Mouse (Mus musculus): ENCODE measurements around the gene Gtf3c5.

Gtf3c5 gene

DNA sequence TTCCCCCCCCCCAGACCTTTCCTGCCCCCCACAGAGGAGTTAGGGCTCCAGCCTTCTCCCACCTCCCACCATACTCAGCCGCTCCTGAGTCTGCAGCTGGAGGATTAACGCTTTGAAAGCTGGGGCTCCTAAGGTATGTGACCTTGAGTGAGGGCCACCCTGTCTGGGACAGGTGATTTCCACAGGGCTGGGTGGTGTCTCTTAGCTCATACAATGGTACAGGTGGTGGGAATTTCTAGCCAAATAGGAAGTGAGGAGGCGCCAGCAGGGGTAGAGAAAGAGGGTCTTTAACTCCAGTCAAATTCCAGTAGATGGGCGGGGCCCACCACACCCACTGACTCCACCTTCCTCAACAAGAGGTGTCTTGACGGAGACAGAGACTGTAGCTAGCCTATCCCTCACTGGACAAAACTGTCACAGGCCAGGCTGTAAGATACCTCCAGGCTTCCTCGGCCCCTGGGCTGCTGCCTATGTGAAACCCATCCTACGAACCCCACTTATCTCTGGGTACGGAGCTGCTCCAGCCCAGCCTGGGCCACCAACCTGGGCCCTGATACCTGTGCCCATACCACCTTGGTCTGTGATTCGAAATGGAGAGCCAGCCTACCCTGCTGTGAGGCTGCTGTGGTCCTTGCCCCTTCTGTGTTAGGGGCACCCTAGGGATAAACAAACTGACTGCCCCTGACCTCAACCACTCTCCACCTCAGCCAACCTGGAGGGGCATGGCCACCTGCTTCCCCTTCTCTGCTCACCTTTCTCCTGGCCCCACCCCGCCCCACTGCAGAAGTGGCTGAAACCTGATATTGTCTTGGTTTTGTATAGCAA is 24.0 kb upstream of the Gtf3c5 start:
- no peak for DNase-seq (ENCODE audit: low spot score)

- DNase-seq (ENCODE audit: low spot score): no peak
These were observed 23.2 kb upstream of the Gtf3c5 start for GRCm38 (mm10) chr2:28606601-28607340.

DNA sequence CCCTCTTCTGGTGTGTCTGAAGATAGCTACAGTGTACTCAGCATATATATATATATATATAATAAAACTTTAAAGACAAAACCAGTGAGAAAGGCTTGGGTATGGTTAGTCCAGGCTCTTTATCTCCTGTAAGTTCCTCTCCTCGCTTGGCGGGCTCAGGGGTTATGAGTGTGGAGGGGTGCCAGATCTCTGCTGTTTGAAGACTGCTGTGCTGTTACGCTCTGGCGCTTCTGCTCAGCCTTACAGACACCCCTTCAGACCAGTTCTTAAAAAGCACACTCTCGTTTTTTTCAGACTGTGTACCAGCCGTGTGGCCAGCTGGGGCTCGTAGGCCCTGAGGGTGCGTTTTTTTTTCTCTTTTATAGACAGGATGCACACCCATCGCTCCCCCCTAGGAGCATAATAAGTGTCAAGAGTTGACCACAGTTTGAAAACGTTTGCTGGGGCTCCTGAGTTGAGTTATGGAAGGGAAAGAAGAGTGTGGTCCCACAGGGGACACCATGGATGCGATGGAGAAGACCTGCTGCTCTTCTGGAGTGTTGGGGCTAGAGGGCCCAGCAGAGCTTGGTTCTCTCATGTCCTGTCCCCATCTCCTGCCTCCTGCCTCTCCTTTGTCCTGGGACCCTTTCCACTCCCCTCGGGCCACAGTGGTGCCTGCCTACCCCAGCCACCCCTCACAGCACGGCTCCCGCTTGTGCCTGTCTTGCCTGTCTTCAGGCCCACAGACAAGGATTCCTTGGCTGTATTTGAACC is 22.4 kb upstream of the Gtf3c5 start:
- no peak for DNase-seq (ENCODE audit: low spot score)

GRCm38 (mm10) chr2:28603542-28603941 is 20.0 kb upstream of the Gtf3c5 start:
- no peak for DNase-seq (ENCODE audit: low spot score)

DNA sequence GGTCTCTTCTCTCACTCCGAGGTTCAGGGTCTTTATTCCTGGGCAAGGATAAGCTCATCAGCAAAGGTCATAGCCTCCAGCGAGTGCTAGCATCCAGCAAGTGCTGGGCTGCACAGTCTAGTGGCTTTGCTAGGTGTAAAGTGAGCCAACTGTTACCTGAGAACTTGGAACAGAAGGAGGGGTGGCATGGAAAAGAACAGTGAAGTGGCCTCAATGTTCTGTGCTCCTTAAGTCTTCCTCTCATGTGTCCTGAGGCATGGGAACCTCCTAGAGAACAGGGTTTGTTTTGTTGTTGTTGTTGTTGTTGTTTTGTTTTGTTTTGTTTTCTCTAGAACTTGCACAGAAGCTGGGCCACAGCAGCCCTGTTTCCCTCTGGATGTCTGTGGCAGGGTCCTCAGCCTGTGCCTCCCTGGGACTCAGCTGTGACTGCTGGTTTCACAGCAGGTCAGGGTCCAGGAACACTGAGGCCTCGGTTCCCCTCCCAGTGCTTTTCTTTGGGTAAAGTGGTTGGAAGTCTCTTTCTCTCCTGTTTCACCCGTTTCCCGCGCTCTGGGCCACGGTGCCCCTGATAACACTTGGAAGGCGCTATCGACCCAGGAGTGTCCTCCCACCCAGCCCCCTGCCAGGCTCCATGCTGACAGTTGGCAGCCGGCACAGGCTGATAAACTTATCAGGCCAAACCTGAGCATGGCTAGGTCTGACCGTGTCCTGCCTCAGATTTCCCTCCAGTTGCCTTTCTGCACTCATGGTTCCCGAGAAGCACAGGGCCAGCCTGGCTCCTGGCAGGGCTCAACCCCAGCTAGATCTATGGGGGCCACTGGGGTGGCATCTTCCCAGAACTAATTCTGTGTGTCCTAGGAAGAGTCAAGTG is 18.4 kb upstream of the Gtf3c5 start:
- DNase-seq (ENCODE audit: low spot score): no peak

DNA sequence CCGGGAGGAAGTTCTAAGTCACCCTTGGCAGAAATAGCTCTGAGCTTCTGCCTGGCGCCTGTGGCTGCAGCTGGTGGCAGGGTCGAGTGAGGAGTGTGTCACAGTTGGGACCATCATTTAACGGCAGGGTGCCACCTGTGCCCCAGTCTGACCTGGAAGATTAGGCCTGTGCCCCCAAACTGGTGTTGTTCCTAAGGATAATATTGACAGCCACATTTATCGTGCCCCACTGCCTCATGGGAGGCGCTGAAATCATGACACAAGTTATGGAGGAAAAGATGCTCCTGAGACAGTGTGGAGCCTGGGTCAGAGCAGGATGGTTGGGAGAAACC is 16.0 kb upstream of the Gtf3c5 start:
- no peak for DNase-seq (ENCODE audit: low spot score)

DNA sequence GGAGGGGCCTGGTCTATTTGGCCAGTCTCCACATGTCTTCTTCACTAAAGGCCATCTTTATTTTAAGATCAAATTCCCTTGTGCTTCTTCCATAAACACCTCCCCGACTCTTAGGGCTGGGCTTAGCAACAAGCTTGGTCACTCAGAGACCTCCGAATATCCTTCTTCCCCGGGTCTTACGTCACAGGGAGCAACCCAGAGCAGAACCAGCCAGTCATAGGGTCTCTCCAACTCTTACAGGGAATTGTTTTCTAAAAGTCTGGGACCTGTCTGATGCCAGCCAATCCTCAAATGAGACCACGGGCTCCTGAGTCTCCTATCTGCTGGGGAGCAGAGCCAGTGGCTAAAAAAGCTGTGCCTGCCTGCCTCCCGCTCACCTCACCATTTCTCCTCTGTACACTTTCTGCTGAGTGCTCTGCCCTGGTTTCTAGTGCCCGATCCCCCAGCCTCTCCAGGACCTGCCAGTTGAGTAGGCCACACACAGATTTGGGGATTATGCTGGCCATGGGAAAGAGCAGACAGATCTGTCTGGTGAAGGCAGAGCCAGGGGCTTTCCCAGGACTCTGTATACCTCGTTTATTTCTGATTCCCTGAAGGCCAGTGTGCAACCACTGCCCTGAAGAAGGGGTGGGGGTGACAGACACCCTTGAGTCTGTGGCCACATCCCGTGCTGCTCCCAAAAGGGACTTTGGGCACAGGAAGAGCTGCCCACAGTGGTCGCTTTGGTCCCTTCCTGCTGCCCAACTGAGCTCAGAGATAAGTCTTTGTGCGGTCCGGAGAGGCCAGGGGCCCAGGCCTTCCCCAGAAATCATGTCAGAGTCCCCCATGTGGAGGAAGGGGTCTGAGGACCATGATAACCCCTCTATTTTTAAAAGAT is 15.4 kb upstream of the Gtf3c5 start:
- DNase-seq (ENCODE audit: low spot score): no peak

DNA sequence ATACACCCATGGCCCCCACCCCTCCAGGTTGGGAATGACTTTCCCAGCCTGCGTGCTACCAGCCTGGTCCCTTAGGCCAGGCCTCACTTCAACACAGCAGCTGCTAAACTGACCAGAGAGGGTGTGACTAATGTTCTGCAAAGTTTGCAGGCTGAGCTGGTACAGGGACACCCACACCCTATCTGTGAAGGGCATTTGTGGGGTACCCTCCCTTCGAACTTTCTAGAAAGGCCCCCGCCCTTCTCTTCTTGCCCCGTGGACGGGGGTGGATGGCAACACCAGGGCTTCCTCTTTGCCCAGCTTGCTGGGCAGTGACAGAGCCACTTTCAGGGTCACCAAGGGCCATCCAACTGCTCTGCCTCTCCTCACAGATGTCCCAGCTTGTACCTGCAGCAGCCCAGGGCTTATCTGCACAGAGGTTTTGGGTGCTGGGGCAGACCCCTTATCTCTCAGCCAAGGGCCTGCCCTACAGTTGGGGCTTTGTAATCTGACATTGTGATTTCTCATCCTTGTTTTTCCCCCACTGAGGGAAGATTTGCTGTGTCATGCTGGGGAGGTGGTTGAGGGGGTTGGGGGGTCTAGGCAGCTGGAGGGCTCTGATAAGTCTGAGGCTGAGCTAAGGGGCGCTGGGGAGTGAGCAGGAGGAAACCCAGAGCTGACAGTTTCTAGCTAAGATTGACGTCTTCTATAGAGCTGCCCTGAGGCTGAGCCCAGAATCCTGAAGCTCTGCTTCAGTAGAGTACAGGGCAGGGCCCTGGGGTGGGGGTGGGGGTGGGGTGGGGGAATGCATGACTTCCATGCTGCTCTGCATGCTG is 14.4 kb upstream of the Gtf3c5 start:
- no peak for DNase-seq (ENCODE audit: low spot score)

- no peak for DNase-seq (ENCODE audit: low spot score)
These were observed 13.4 kb upstream of the Gtf3c5 start for GRCm38 (mm10) chr2:28596998-28597397.

- DNase-seq (ENCODE audit: low spot score): no peak
These were observed 12.5 kb upstream of the Gtf3c5 start for GRCm38 (mm10) chr2:28596021-28596420.

- no peak for DNase-seq (ENCODE audit: low spot score)
These were observed 9.3 kb upstream of the Gtf3c5 start for GRCm38 (mm10) chr2:28592809-28593208.

DNA sequence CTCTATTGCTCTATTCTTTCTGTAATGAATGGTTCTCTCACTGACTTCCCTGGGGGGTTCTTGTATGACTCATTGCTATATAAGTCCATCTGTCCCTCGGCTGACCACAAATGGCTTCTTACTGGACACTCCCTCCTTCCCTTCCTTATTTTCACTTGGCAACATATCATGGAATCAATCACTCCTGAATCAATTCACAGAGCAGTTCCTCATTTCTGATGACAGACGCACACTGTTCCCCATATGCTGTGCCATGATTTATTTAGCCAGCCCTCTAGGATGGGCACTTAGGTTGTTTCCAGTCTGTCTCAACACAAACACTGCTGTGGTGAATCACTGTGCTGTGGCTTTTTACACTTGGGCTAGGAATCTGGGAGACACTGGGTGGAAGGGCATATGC is 7.9 kb upstream of the Gtf3c5 start:
- DNase-seq (ENCODE audit: low spot score): peak; percentile 23

DNA sequence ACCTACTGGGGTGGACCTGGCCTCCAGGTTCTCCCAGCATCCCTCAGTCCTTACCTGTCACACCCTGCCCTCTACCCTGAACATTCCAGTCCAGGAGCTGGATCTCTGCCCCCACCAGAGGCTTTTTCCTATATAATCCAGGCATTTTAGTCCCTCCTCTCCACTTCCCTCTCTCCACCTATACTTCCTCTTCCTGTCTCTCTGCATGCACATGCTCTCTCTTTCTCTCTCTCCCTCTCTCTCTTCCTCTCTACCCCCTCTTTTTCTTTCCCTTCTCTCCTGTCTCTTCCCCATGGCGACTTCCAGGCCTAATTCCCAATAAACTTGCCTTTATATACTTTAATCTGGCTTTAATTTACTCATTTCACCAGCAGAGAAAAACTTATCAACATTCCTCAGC is 5.0 kb upstream of the Gtf3c5 start:
- DNase-seq (ENCODE audit: low spot score): no peak

DNA sequence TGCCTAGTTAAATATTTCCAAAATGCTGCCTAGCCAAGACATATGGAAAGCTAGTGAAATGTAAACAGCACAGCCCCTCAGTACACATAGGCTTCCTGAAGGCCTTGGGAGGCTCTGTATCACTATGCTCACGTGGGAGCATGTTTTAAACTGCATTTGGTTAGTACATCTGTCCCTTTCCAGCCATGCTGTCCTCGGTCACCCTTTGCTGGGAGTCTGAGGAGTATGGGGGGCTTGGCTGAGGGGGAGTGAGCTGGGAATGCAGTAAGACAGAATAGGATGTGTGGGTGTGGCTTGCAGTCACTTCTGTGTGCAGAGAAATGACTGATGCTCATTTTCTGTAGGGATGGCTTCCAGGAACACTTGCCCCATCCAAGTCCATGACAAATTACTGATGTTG is 2.2 kb upstream of the Gtf3c5 start:
- no peak for DNase-seq (ENCODE audit: low spot score)

DNA sequence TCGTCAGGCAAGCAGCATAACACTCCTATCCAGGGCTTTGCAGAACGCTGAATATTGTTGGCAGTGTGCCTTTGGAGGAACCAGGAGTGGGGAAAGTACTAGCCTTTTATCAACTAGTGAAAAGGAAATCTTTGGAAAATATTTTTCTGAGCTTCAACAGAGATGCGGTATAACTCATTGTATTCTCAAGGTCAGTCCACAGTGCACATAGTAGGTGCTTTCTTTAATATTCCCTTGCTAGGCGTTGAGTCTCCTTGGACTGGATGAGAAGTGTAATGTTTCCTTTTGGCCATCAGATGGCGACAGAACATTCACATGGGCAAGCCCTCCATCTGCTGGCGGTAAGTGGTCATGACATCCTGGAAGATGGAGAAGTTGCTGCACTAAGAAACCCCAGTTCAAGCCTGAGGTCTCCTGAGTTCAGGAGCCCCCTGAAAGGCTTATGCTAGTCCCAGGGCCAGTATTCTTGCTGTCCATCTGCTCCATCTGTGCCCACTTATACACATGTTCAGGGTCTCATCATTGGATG is 1.6 kb upstream of the Gtf3c5 start:
- DNase-seq (ENCODE audit: low spot score): peak; percentile 89

DNA sequence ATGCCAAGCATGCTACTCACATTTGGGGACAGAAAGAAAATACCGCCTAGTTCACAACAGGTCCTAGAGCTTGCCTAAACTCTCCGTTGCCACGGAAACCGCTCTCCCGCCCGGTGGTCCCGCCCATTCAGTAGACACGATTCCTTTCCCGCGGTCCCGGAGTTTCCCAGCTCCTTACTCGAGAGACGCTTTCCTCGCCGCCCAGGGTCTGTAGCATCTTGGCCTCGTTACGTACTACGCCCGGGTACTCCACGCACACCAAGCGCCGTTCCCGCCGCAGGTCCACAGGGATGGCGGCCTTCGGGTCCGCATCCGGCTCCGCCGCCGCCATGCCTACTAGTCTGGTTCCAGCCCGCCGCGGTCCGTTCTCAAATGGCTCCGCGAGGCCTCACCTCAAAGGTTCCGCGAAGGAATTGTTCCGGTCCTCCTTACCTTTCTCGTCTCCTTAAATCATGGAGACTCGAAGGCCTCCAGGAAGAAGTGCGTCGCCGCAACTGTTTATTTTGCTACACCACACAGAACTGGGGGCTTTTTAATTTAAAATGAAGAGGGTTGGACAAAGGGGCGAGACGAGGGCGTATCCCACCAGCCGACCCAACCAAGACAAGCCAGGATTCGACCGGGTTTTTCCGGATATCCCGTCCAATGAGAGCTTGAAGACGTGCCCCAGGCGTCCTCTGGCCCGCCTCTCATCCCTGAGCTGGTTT is 751 bp downstream of the Gtf3c5 start:
- peak; percentile 93 for DNase-seq (ENCODE audit: low spot score)

GRCm38 (mm10) chr2:28578003-28578402 is 5.5 kb downstream of the Gtf3c5 start:
- DNase-seq (ENCODE audit: low spot score): no peak

- no peak for DNase-seq (ENCODE audit: low spot score)
These were observed 6.7 kb downstream of the Gtf3c5 start for GRCm38 (mm10) chr2:28576815-28577214.

GRCm38 (mm10) chr2:28575341-28575740 is 8.2 kb downstream of the Gtf3c5 start:
- no peak for DNase-seq (ENCODE audit: low spot score)

All from adipocyte (in vitro differentiated cells).